Mouse (Mus musculus) stomach, postnatal 0 days (tissue): ENCODE measurements at regions not wholly inside any gene's neighbourhood (a gene's known extent, or its start where the extent isn't known, plus 50 kb on each side); places are given as distances from the start of the nearest gene placed in this dataset.

Source experiments
- CTCF ChIP-seq: IDR thresholded peaks from 2 replicates; pipeline ENCODE4 v1.5.1; 2016; ENCODE audit warnings: antibody characterized with exemption, low read depth, mild to moderate bottlenecking, moderate library complexity
- EP300 ChIP-seq: optimal IDR thresholded peaks from 2 replicates; pipeline ENCODE3; 2016; ENCODE audit warnings: antibody characterized with exemption

DNA sequence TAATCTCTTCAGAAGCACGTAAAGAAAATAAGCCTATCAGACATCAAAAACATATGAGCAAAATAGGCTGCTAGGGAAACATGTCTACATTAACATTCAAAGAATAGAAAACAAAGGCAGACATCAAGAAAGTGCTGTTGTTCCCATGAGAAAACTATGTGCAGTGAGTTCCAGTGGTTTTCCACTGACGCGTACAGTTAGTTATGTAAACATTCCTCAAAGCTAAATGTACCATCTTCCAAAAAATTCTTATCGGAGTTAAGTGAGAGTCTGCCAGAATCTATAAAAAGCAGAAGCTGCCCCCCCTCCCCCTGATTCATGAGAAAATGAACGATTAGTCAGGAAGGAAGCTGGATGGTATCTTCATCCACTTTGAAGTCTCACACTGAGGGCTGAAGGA is 155.3 kb downstream of the Rassf9 start:
- TF ChIP-seq CTCF (no peak), EP300 (no peak)
